Mouse (Mus musculus) bone marrow macrophage, adult 2 months (primary cell): ENCODE results near the gene Plaur.

Experiments
- CTCF ChIP-seq: IDR thresholded peaks from 2 replicates; pipeline ENCODE4 v1.5.1; 2012; ENCODE audit warnings: low read depth, mild to moderate bottlenecking, low read length, moderate library complexity
- POLR2A ChIP-seq: IDR thresholded peaks from 2 replicates; pipeline ENCODE4 v1.6.1; 2012; ENCODE audit warnings: mild to moderate bottlenecking, low read depth, low read length, borderline replicate concordance

- TF ChIP-seq CTCF (no peak), POLR2A (no peak)
Measured at GRCm38 (mm10) chr7:24524978-24525377, 62.7 kb downstream of the Plaur start.
